Mouse (Mus musculus): ENCODE results near the gene Enpep.

GRCm38 (mm10) chr3:129313671-129314415, 18.7 kb downstream of the Enpep start:
- TF ChIP-seq KAT2A (IDR thresholded peaks at IDR 0.05; ENCODE audit: insufficient replicate concordance, low read length) (no peak), ELF1 (IDR thresholded peaks at IDR 0.05; ENCODE audit: low read depth, low read length) (no peak), CTCF (conservative IDR thresholded peaks at IDR 0.05 in 1 of 2, IDR thresholded peaks at IDR 0.05 in 1 of 2; ENCODE audit: low read depth in 2 of 2, low read length in 2 of 2) (no peak), MAFK (IDR thresholded peaks at IDR 0.05; ENCODE audit: insufficient replicate concordance, low read length) (no peak), EP300 (IDR thresholded peaks at IDR 0.05; ENCODE audit: low read length) (no peak), UBTF (IDR thresholded peaks at IDR 0.05; ENCODE audit: low read depth, low read length) (no peak), POLR2A (IDR thresholded peaks at IDR 0.05; ENCODE audit: low read depth, low read length) (no peak), ZNF384 (IDR thresholded peaks at IDR 0.05; ENCODE audit: low read depth, low read length) (no peak), MAX (IDR thresholded peaks at IDR 0.05; ENCODE audit: low read length) (no peak), RAD21 (IDR thresholded peaks at IDR 0.05; ENCODE audit: low read depth, low read length) (no peak), ZC3H11A (IDR thresholded peaks at IDR 0.05; ENCODE audit: low read depth, low read length) (no peak), GABPA (IDR thresholded peaks at IDR 0.05; ENCODE audit: insufficient replicate concordance, low read depth, low read length) (no peak)
